Mouse (Mus musculus) liver, embryonic 14.5 days (tissue): ENCODE measurements around the gene Eml3. TPM values are rescaled to one million over a fixed set of nuclear protein-coding genes. Genes with fewer than 3 reads are reported as not detected.

Source experiments
- ATAC-seq: fragments of 200-750 bp; cut with Nextera tagmentation; 2 replicates; pipeline ENCODE4 v1.8.0; 2017; ENCODE audit warnings: moderate number of reproducible peaks, mild to moderate bottlenecking, moderate library complexity; ENCODE audit not compliant: insufficient read depth
- DNase-seq, 3 experiments: peaks; one replicate each; pipeline ENCODE4 v3.0.0-alpha.2; 2012 to 2013; ENCODE audit warnings: low read depth in 3 of 3, low spot score in 3 of 3
- H3K27ac ChIP-seq: fragments of 300-500 bp; sonication (generic); 2 replicates; pipeline ENCODE4 v1.5.1; 2014; ENCODE audit warnings: moderate library complexity, mild to moderate bottlenecking, control low read depth, inconsistent platforms
- H3K27me3 ChIP-seq: fragments of 300-500 bp; sonication (generic); 2 replicates; pipeline ENCODE4 v1.6.1; 2014; ENCODE audit warnings: mild to moderate bottlenecking, low read length, moderate library complexity; ENCODE audit not compliant: control insufficient read depth, insufficient read depth
- H3K36me3 ChIP-seq: fragments of 300-500 bp; sonication (generic); replicated peaks from 2 replicates; pipeline ENCODE4 v1.6.1; 2014; ENCODE audit warnings: low read depth; ENCODE audit not compliant: control insufficient read depth, insufficient read depth
- H3K4me1 ChIP-seq, 2 experiments: fragments of 200-500 bp in 1 of 2; fragments of 300-500 bp in 1 of 2; sonication (generic) in 1 of 2; replicated peaks; 2 replicates each; pipeline ENCODE4 v1.6.1; 2012 to 2014; ENCODE audit warnings: antibody characterized with exemption in 1 of 2, inconsistent platforms in 1 of 2, low read length in 1 of 2; ENCODE audit not compliant: control insufficient read depth in 2 of 2, insufficient read depth in 2 of 2
- H3K4me2 ChIP-seq: fragments of 300-500 bp; sonication (generic); 2 replicates; pipeline ENCODE4 v1.6.1; 2014; ENCODE audit warnings: low read depth, mild to moderate bottlenecking, control low read depth, moderate library complexity
- H3K4me3 ChIP-seq, 2 experiments: fragments of 200-500 bp in 1 of 2; fragments of 300-500 bp in 1 of 2; sonication (generic) in 1 of 2; 2 replicates each; pipeline ENCODE4 v1.5.1; 2012 to 2014; ENCODE audit warnings: low read depth in 2 of 2, low read length in 2 of 2, mild to moderate bottlenecking in 2 of 2, control low read depth in 1 of 2, inconsistent platforms in 1 of 2, moderate library complexity in 1 of 2; ENCODE audit not compliant: insufficient read depth in 1 of 2
- H3K9ac ChIP-seq: fragments of 300-500 bp; sonication (generic); replicated peaks from 2 replicates; pipeline ENCODE4 v1.6.1; 2014; ENCODE audit warnings: mild to moderate bottlenecking, control low read depth, moderate library complexity
- H3K9me3 ChIP-seq: fragments of 300-500 bp; sonication (generic); 2 replicates; pipeline ENCODE4 v1.6.1; 2016; ENCODE audit warnings: low read length, mixed read lengths; ENCODE audit not compliant: control insufficient read depth
- CTCF ChIP-seq: IDR thresholded peaks from 2 replicates; pipeline ENCODE4 v1.5.1; 2016; ENCODE audit warnings: antibody characterized with exemption, low read depth, control low read depth
- EP300 ChIP-seq: IDR thresholded peaks from 2 replicates; pipeline ENCODE4 v1.6.1; 2016; ENCODE audit warnings: antibody characterized with exemption, low read depth
- WGBS: fragments of 180-500 bp; shearing (Covaris S2); extraction: QIAGEN DNeasy Blood & Tissue Kit; methylation state at CpG from one replicate; pipeline ENCODE4 v1.1.7; 2014; ENCODE audit not compliant: insufficient replicate concordance; 5-methylcytosine and 5-hydroxymethylcytosine counted together
- microRNA-seq: library from miRNA; unstranded; fragments of <30 nt; microRNA quantifications from one replicate; pipeline ENCODE4, GENCODE M21; 2016
- polyA plus RNA-seq, 2 experiments: library from polyadenylated mRNA; depleted of rRNA in 1 of 2; stranded (reverse) in 1 of 2; unstranded in 1 of 2; fragments of >200 nt; fragmentation: Nextera tagmentation in 1 of 2; extraction: Ambion mirVana in 1 of 2; gene quantifications; 2 replicates each; pipeline versions ENCODE4 v1.2.1 to v1.2.3; 2012 to 2014

Eml3 gene
- polyA plus RNA-seq, 2 experiments: 5.6 to 11.0 TPM

DNA sequence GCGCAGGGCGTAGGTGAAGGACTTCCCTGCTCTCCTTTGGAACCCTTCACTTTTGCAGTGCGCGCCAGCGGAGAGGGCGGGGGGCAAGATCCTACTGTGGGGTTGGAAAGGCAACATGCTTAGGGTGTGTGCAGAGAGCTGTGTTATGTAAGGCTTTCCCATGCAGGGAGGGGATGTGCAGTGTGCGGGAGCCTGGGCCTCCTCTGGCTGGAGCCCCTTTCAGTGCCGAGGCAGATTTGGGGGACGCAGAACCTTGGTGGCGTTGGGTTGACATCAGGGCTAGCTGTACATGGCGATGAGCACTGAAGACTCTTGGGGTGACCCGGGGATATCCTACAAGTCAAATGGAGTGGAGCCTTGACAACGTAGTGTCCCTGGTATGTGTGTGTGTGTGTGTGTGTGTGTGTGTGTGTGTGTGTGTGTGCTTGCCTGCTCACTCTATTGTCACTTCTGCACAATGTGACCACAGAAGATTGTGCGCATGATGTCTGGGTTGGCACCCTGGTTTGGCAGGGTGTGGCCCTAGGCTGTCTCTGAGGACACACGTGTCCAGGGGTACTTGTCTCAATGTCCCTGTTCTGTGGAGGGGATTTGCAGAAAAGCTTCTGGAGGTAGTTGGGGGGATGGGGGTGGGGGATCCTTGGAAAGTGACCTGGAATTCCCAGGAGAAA, 61.2 kb downstream of the Eml3 start:
- peaks cover 0 to 8% of the 10 kb centered on the region in 2 experiments; a peak in 3 of 4 replicates for H3K4me1 ChIP-seq
- H3K4me3 ChIP-seq: peak overlapping the region; percentile 49 to 57
- 24% methylated on average over 15 of the region's 15 CpGs for WGBS
- H3K4me2 ChIP-seq: peak overlapping the region; percentile 73
- H3K9ac ChIP-seq: no peak overlapping the region
- TF ChIP-seq EP300: no peak
- TF ChIP-seq CTCF: no peak
- DNase-seq: no peak
- H3K9me3 ChIP-seq: no peaks in the 10 kb centered on the region
- no peaks in the 10 kb centered on the region for H3K36me3 ChIP-seq
- no peak overlapping the region for H3K27ac ChIP-seq
- H3K27me3 ChIP-seq: peaks cover 29% of the 10 kb centered on the region
- ATAC-seq: peak; percentile 18; the same call in 1 of the 2 replicates

Small RNA genes lying within 50 kb of the gene (microRNA-seq; reads per million reads assigned to microRNA genes)
- not detected for gene Mir5136

Other genes starting within 250 kb of the Eml3 start
Only the 30 nearest of the 32 such genes appear.
- gene Wdr74, start 193.7 kb upstream of the Eml3 start, polyA plus RNA-seq (2012; rRNA removed): 27.7 and 34.1 TPM in 2 replicates
- gene Wdr74, start 193.7 kb upstream of the Eml3 start, polyA plus RNA-seq (2014; fragmentation: Nextera tagmentation; extraction: Ambion mirVana): 51.6 and 57.6 TPM in 2 replicates
- 0.65 and 0.78 TPM in 2 replicates for gene 1700092M07Rik, start 188.8 kb upstream of the Eml3 start, polyA plus RNA-seq (2012; rRNA removed)
- 0.34 and 0.63 TPM in 2 replicates for gene 1700092M07Rik, start 188.8 kb upstream of the Eml3 start, polyA plus RNA-seq (2014; fragmentation: Nextera tagmentation; extraction: Ambion mirVana)
- 29.9 and 32.0 TPM in 2 replicates for gene Stx5a, start 188.1 kb upstream of the Eml3 start, polyA plus RNA-seq (2012; rRNA removed)
- gene Stx5a, start 188.1 kb upstream of the Eml3 start, polyA plus RNA-seq (2014; fragmentation: Nextera tagmentation; extraction: Ambion mirVana): 36.7 and 36.9 TPM in 2 replicates
- gene Nxf1, start 172.5 kb upstream of the Eml3 start, polyA plus RNA-seq (2012; rRNA removed): 66.2 and 90.9 TPM in 2 replicates
- gene Nxf1, start 172.5 kb upstream of the Eml3 start, polyA plus RNA-seq (2014; fragmentation: Nextera tagmentation; extraction: Ambion mirVana): 77.4 and 84.9 TPM in 2 replicates
- 38.9 and 53.7 TPM in 2 replicates for gene Tmem223, start 158.6 kb upstream of the Eml3 start, polyA plus RNA-seq (2012; rRNA removed)
- 61.8 and 69.6 TPM in 2 replicates for gene Tmem223, start 158.6 kb upstream of the Eml3 start, polyA plus RNA-seq (2014; fragmentation: Nextera tagmentation; extraction: Ambion mirVana)
- gene Tmem179b, start 155.1 kb upstream of the Eml3 start, polyA plus RNA-seq (2012; rRNA removed): 63.0 and 70.8 TPM in 2 replicates
- 108 and 117 TPM in 2 replicates for gene Tmem179b, start 155.1 kb upstream of the Eml3 start, polyA plus RNA-seq (2014; fragmentation: Nextera tagmentation; extraction: Ambion mirVana)
- gene Taf6l, start 143.1 kb upstream of the Eml3 start, polyA plus RNA-seq (2012; rRNA removed): 8.3 and 10.0 TPM in 2 replicates
- 7.9 and 8.1 TPM in 2 replicates for gene Taf6l, start 143.1 kb upstream of the Eml3 start, polyA plus RNA-seq (2014; fragmentation: Nextera tagmentation; extraction: Ambion mirVana)
- 46.6 and 55.1 TPM in 2 replicates for gene Polr2g, start 131.0 kb upstream of the Eml3 start, polyA plus RNA-seq (2012; rRNA removed)
- gene Polr2g, start 131.0 kb upstream of the Eml3 start, polyA plus RNA-seq (2014; fragmentation: Nextera tagmentation; extraction: Ambion mirVana): 72.8 and 79.7 TPM in 2 replicates
- gene Zbtb3, start 127.0 kb upstream of the Eml3 start, polyA plus RNA-seq (2012; rRNA removed): 0.90 and 0.98 TPM in 2 replicates
- gene Zbtb3, start 127.0 kb upstream of the Eml3 start, polyA plus RNA-seq (2014; fragmentation: Nextera tagmentation; extraction: Ambion mirVana): 1.2 and 1.5 TPM in 2 replicates
- 11.4 and 16.9 TPM in 2 replicates for gene Ttc9c, start 110.2 kb upstream of the Eml3 start, polyA plus RNA-seq (2012; rRNA removed)
- 17.1 and 18.0 TPM in 2 replicates for gene Ttc9c, start 110.2 kb upstream of the Eml3 start, polyA plus RNA-seq (2014; fragmentation: Nextera tagmentation; extraction: Ambion mirVana)
- gene Hnrnpul2, start 109.5 kb upstream of the Eml3 start, polyA plus RNA-seq (2012; rRNA removed): 20.5 and 39.5 TPM in 2 replicates
- gene Hnrnpul2, start 109.5 kb upstream of the Eml3 start, polyA plus RNA-seq (2014; fragmentation: Nextera tagmentation; extraction: Ambion mirVana): 2.8 TPM in 2 replicates
- gene AC129217.1, start 99.8 kb upstream of the Eml3 start, polyA plus RNA-seq (2012; rRNA removed): 1.3 TPM in 1 of 2 replicates, not detected in the other
- not detected in 2 replicates for gene AC129217.1, start 99.8 kb upstream of the Eml3 start, polyA plus RNA-seq (2014; fragmentation: Nextera tagmentation; extraction: Ambion mirVana)
- 19.7 and 26.5 TPM in 2 replicates for gene Bscl2, start 92.1 kb upstream of the Eml3 start, polyA plus RNA-seq (2012; rRNA removed)
- 23.6 and 25.2 TPM in 2 replicates for gene Bscl2, start 92.1 kb upstream of the Eml3 start, polyA plus RNA-seq (2014; fragmentation: Nextera tagmentation; extraction: Ambion mirVana)
- gene Gng3, start 90.4 kb upstream of the Eml3 start, polyA plus RNA-seq (2012; rRNA removed): 0.04 and 0.22 TPM in 2 replicates
- 0.14 TPM in 2 replicates for gene Gng3, start 90.4 kb upstream of the Eml3 start, polyA plus RNA-seq (2014; fragmentation: Nextera tagmentation; extraction: Ambion mirVana)
- 0.10 and 0.12 TPM in 2 replicates for gene Lrrn4cl, start 78.8 kb upstream of the Eml3 start, polyA plus RNA-seq (2012; rRNA removed)
- gene Lrrn4cl, start 78.8 kb upstream of the Eml3 start, polyA plus RNA-seq (2014; fragmentation: Nextera tagmentation; extraction: Ambion mirVana): not detected in 2 replicates
- 32.0 and 61.2 TPM in 2 replicates for gene Ubxn1, start 58.1 kb upstream of the Eml3 start, polyA plus RNA-seq (2012; rRNA removed)
- 87.3 and 92.4 TPM in 2 replicates for gene Ubxn1, start 58.1 kb upstream of the Eml3 start, polyA plus RNA-seq (2014; fragmentation: Nextera tagmentation; extraction: Ambion mirVana)
- 18.5 and 22.2 TPM in 2 replicates for gene Uqcc3, start 48.6 kb upstream of the Eml3 start, polyA plus RNA-seq (2012; rRNA removed)
- 28.3 and 35.3 TPM in 2 replicates for gene Uqcc3, start 48.6 kb upstream of the Eml3 start, polyA plus RNA-seq (2014; fragmentation: Nextera tagmentation; extraction: Ambion mirVana)
- 3.1 and 3.7 TPM in 2 replicates for gene Lbhd1, start 45.8 kb upstream of the Eml3 start, polyA plus RNA-seq (2012; rRNA removed)
- gene Lbhd1, start 45.8 kb upstream of the Eml3 start, polyA plus RNA-seq (2014; fragmentation: Nextera tagmentation; extraction: Ambion mirVana): 43.7 and 47.7 TPM in 2 replicates
- not detected in 2 replicates for gene Gm49403, start 45.6 kb upstream of the Eml3 start, polyA plus RNA-seq (2012; rRNA removed)
- not detected in 2 replicates for gene Gm49403, start 45.6 kb upstream of the Eml3 start, polyA plus RNA-seq (2014; fragmentation: Nextera tagmentation; extraction: Ambion mirVana)
- 36.7 and 52.7 TPM in 2 replicates for gene 1810009A15Rik, start 40.7 kb upstream of the Eml3 start, polyA plus RNA-seq (2012; rRNA removed)
- gene 1810009A15Rik, start 40.7 kb upstream of the Eml3 start, polyA plus RNA-seq (2014; fragmentation: Nextera tagmentation; extraction: Ambion mirVana): 65.0 and 70.8 TPM in 2 replicates
- 0.13 TPM in 1 of 2 replicates, not detected in the other for gene Gm49416, start 40.6 kb upstream of the Eml3 start, polyA plus RNA-seq (2012; rRNA removed)
- not detected in 2 replicates for gene Gm49416, start 40.6 kb upstream of the Eml3 start, polyA plus RNA-seq (2014; fragmentation: Nextera tagmentation; extraction: Ambion mirVana)
- 12.2 and 14.4 TPM in 2 replicates for gene Ints5, start 36.5 kb upstream of the Eml3 start, polyA plus RNA-seq (2012; rRNA removed)
- 14.7 and 16.3 TPM in 2 replicates for gene Ints5, start 36.5 kb upstream of the Eml3 start, polyA plus RNA-seq (2014; fragmentation: Nextera tagmentation; extraction: Ambion mirVana)
- gene Ganab, start 31.5 kb upstream of the Eml3 start, polyA plus RNA-seq (2012; rRNA removed): 48.7 and 52.2 TPM in 2 replicates
- 33.7 and 37.0 TPM in 2 replicates for gene Ganab, start 31.5 kb upstream of the Eml3 start, polyA plus RNA-seq (2014; fragmentation: Nextera tagmentation; extraction: Ambion mirVana)
- gene B3gat3, start 9.2 kb upstream of the Eml3 start, polyA plus RNA-seq (2012; rRNA removed): 23.1 and 26.6 TPM in 2 replicates
- gene B3gat3, start 9.2 kb upstream of the Eml3 start, polyA plus RNA-seq (2014; fragmentation: Nextera tagmentation; extraction: Ambion mirVana): 15.4 and 15.8 TPM in 2 replicates
- gene Rom1, start 196 bp upstream of the Eml3 start, polyA plus RNA-seq (2012; rRNA removed): 2.6 and 2.8 TPM in 2 replicates
- 1.4 and 1.8 TPM in 2 replicates for gene Rom1, start 196 bp upstream of the Eml3 start, polyA plus RNA-seq (2014; fragmentation: Nextera tagmentation; extraction: Ambion mirVana)
- 18.9 and 23.0 TPM in 2 replicates for gene Mta2, start 12.3 kb downstream of the Eml3 start, polyA plus RNA-seq (2012; rRNA removed)
- 18.5 and 22.8 TPM in 2 replicates for gene Mta2, start 12.3 kb downstream of the Eml3 start, polyA plus RNA-seq (2014; fragmentation: Nextera tagmentation; extraction: Ambion mirVana)
- gene Tut1, start 24.3 kb downstream of the Eml3 start, polyA plus RNA-seq (2012; rRNA removed): 9.3 and 9.5 TPM in 2 replicates
- 10.0 and 11.5 TPM in 2 replicates for gene Tut1, start 24.3 kb downstream of the Eml3 start, polyA plus RNA-seq (2014; fragmentation: Nextera tagmentation; extraction: Ambion mirVana)
- 120 and 178 TPM in 2 replicates for gene Eef1g, start 37.5 kb downstream of the Eml3 start, polyA plus RNA-seq (2012; rRNA removed)
- 183 and 201 TPM in 2 replicates for gene Eef1g, start 37.5 kb downstream of the Eml3 start, polyA plus RNA-seq (2014; fragmentation: Nextera tagmentation; extraction: Ambion mirVana)
- gene Ahnak, start 59.7 kb downstream of the Eml3 start, polyA plus RNA-seq (2012; rRNA removed): 0.35 and 0.83 TPM in 2 replicates
- 1.5 and 1.7 TPM in 2 replicates for gene Ahnak, start 59.7 kb downstream of the Eml3 start, polyA plus RNA-seq (2014; fragmentation: Nextera tagmentation; extraction: Ambion mirVana)
- gene Scgb1a1, start 158.4 kb downstream of the Eml3 start, polyA plus RNA-seq (2012; rRNA removed): not detected in 2 replicates
- not detected in 2 replicates for gene Scgb1a1, start 158.4 kb downstream of the Eml3 start, polyA plus RNA-seq (2014; fragmentation: Nextera tagmentation; extraction: Ambion mirVana)